Mouse (Mus musculus) liver, embryonic 18 days (tissue): ENCODE data around the gene Itgad. TPM values are rescaled to one million over a fixed set of nuclear protein-coding genes. Genes with fewer than 3 reads are reported as not detected.

Experiments used
- polyA plus RNA-seq: library from polyadenylated mRNA; depleted of rRNA; stranded (reverse); fragments of >200 nt; gene quantifications from 2 replicates; pipeline ENCODE4 v1.2.3, GENCODE M21; 2012; rRNA removed

The Itgad gene
- polyA plus RNA-seq: 0.06 TPM in 2 replicates

GRCm38 (mm10) chr7:128154076-128154475 is at the start of gene Itgad:
Gene Itgad (plus strand): TSS chr7:128154376.

GRCm38 (mm10) chr7:128128741-128129720 is 25.1 kb upstream of the Itgad start, which contains the start of gene Itgax:
Gene Itgax (plus strand): TSS chr7:128129547.

GRCm38 (mm10) chr7:128206152-128206551 is 52.0 kb downstream of the Itgad start, which contains the start of gene Cox6a2:
Gene Cox6a2 (minus strand): TSS chr7:128206387.

GRCm38 (mm10) chr7:128236856-128237592 is 82.8 kb downstream of the Itgad start, which contains the start of gene Armc5:
Gene Armc5 (plus strand): TSS chr7:128237342.

GRCm38 (mm10) chr7:128237927-128238778 is 84.0 kb downstream of the Itgad start, which contains the start of gene 9130023H24Rik:
Gene 9130023H24Rik (minus strand): TSS chr7:128238031.

GRCm38 (mm10) chr7:128246496-128247391 is 92.6 kb downstream of the Itgad start, which contains the start of gene Tgfb1i1:
Gene Tgfb1i1 (plus strand): TSS chr7:128246812.

GRCm38 (mm10) chr7:128265411-128265810 is 111.2 kb downstream of the Itgad start, which contains the start of gene Slc5a2:
Gene Slc5a2 (plus strand): TSS chr7:128265657.

Other genes with a start within 250 kb of the Itgad start
- 11.1 and 11.5 TPM in 2 replicates for gene Kat8, start 241.9 kb upstream of the Itgad start, polyA plus RNA-seq
- gene Prss8, start 224.3 kb upstream of the Itgad start, polyA plus RNA-seq: 24.5 and 29.4 TPM in 2 replicates
- 3.5 and 4.0 TPM in 2 replicates for gene Prss36, start 207.7 kb upstream of the Itgad start, polyA plus RNA-seq
- gene Fus, start 186.9 kb upstream of the Itgad start, polyA plus RNA-seq: 203 and 208 TPM in 2 replicates
- gene Pycard, start 160.5 kb upstream of the Itgad start, polyA plus RNA-seq: 17.8 and 18.5 TPM in 2 replicates
- 0.07 TPM in 2 replicates for gene Trim72, start 150.4 kb upstream of the Itgad start, polyA plus RNA-seq
- gene Itgam, start 91.7 kb upstream of the Itgad start, polyA plus RNA-seq: 11.7 and 16.8 TPM in 2 replicates
- 0.12 and 0.17 TPM in 2 replicates for gene Gm49368, start 91.7 kb upstream of the Itgad start, polyA plus RNA-seq
- gene Itgax, start 24.8 kb upstream of the Itgad start, polyA plus RNA-seq: 0.24 and 0.34 TPM in 2 replicates
- 0.60 and 0.66 TPM in 2 replicates for gene Cox6a2, start 52.0 kb downstream of the Itgad start, polyA plus RNA-seq
- gene Armc5, start 83.0 kb downstream of the Itgad start, polyA plus RNA-seq: 3.8 and 4.2 TPM in 2 replicates
- 0.86 and 0.96 TPM in 2 replicates for gene 9130023H24Rik, start 83.7 kb downstream of the Itgad start, polyA plus RNA-seq
- 5.0 and 5.9 TPM in 2 replicates for gene Tgfb1i1, start 92.4 kb downstream of the Itgad start, polyA plus RNA-seq
- gene Slc5a2, start 111.3 kb downstream of the Itgad start, polyA plus RNA-seq: 0.58 and 0.63 TPM in 2 replicates
- 17.0 and 18.5 TPM in 2 replicates for gene BC017158, start 143.8 kb downstream of the Itgad start, polyA plus RNA-seq